Mouse (Mus musculus): ENCODE measurements at regions not wholly inside any gene's neighbourhood (a gene's known extent, or its start where the extent isn't known, plus 50 kb on each side); places are given as distances from the start of the nearest gene placed in this dataset.

- 64% methylated on average over 3 of the region's 3 CpGs for WGBS
- ATAC-seq (ENCODE audit: low read depth): no peak
- H3K9ac ChIP-seq (ENCODE audit: low read depth, low read length): no peak overlapping the region
- H3K9me3 ChIP-seq (ENCODE audit: control insufficient read depth, low read length): no peaks in the 10 kb centered on the region
- H3K36me3 ChIP-seq (ENCODE audit: control insufficient read depth, insufficient read depth, low read length): no peaks in the 10 kb centered on the region
- no peak overlapping the region for H3K4me2 ChIP-seq (ENCODE audit: low read depth, low read length)
- H3K27ac ChIP-seq (replicated peaks; ENCODE audit: low read depth, low read length): no peak overlapping the region
- peak; percentile 13 for DNase-seq (ENCODE audit: low spot score)
- H3K4me1 ChIP-seq (ENCODE audit: control insufficient read depth, insufficient read depth, low read length): no peaks in the 10 kb centered on the region
- H3K27me3 ChIP-seq (replicated peaks; ENCODE audit: control insufficient read depth, insufficient read depth, low read length): no peaks in the 10 kb centered on the region
- H3K4me3 ChIP-seq (ENCODE audit: low read depth, low read length): no peak overlapping the region
These were observed 981.1 kb downstream of the Gm597 start for GRCm38 (mm10) chr1:27798993-27799392.
